Mouse (Mus musculus): ENCODE results near the gene Cypt4.
"Not testable (repeated sequence)": the region's sequence is repeated elsewhere in the genome, so short reads cannot be mapped to it uniquely, and the experiment has no call there.

Gene Cypt4

GRCm38 (mm10) chr9:24624896-24625295 is at the start of gene Cypt4:
TSS of gene Cypt4 (plus strand) at chr9:24625196.
- no peak for DNase-seq (ENCODE audit: extremely low spot score, low read depth, low spot score)

GRCm38 (mm10) chr9:24637341-24637740 is 12.3 kb downstream of the Cypt4 start:
- DNase-seq (ENCODE audit: extremely low spot score, low read depth, low spot score) = not testable (repeated sequence)
